Mouse (Mus musculus): ENCODE data around the gene Cd300a. TPM values are rescaled to one million over a fixed set of nuclear protein-coding genes. Genes with fewer than 3 reads are reported as not detected.
A peak's percentile ranks its signal among the peaks of the same experiment; 100 is the strongest.

Cd300a gene
- total and polyA plus RNA-seq, 2 experiments from 2014 or later, result 1.1 to 1.4 TPM

GRCm38 (mm10) chr11:114865999-114866398 is 23.8 kb upstream of the Cd300a start:
- DNase-seq (ENCODE audit: low spot score), result no peak
- Histone ChIP-seq H3K9ac (replicated peaks; ENCODE audit: low read length) (no peak overlapping the region), H3K36me3 (ENCODE audit: insufficient read depth, low read length) (no peaks in the 10 kb centered on the region), H3K9me3 (ENCODE audit: low read length) (no peaks in the 10 kb centered on the region), H3K27me3 (ENCODE audit: insufficient read depth, low read length) (no peaks in the 10 kb centered on the region), H3K4me3 (ENCODE audit: low read length) (no peak overlapping the region), H3K4me2 (ENCODE audit: low read depth, low read length) (no peak overlapping the region), H3K4me1 (ENCODE audit: insufficient read depth, low read length) (peaks cover 14% of the 10 kb centered on the region; the same call in 1 of the 2 replicates), H3K27ac (no peak overlapping the region)
- no peak for ATAC-seq
- WGBS, result 63% methylated on average over 5 of the region's 5 CpGs
- no peak for TF ChIP-seq CTCF (IDR thresholded peaks at IDR 0.05; ENCODE audit: low read depth)

GRCm38 (mm10) chr11:114866486-114867360 is 23.1 kb upstream of the Cd300a start:
- WGBS, result 48% methylated on average over 10 of the region's 10 CpGs
- no peaks in the 10 kb centered on the region for H3K27me3 ChIP-seq (ENCODE audit: insufficient read depth, low read length)
- H3K27ac ChIP-seq, result no peak overlapping the region
- DNase-seq (ENCODE audit: low spot score) (peak; percentile 25), ATAC-seq (no peak)
- TF ChIP-seq CTCF (IDR thresholded peaks at IDR 0.05; ENCODE audit: low read depth), result no peak
- H3K36me3 ChIP-seq (ENCODE audit: insufficient read depth, low read length), result no peaks in the 10 kb centered on the region
- no peak overlapping the region for H3K4me3 ChIP-seq (ENCODE audit: low read length)
- peaks cover 14% of the 10 kb centered on the region; the same call in 1 of the 2 replicates for H3K4me1 ChIP-seq (ENCODE audit: insufficient read depth, low read length)
- no peaks in the 10 kb centered on the region for H3K9me3 ChIP-seq (ENCODE audit: low read length)
- H3K4me2 ChIP-seq (ENCODE audit: low read depth, low read length), result no peak overlapping the region
- no peak overlapping the region for H3K9ac ChIP-seq (replicated peaks; ENCODE audit: low read length)

GRCm38 (mm10) chr11:114867361-114868235 is 22.2 kb upstream of the Cd300a start:
- Histone ChIP-seq H3K27me3 (ENCODE audit: insufficient read depth, low read length) (no peaks in the 10 kb centered on the region), H3K9me3 (ENCODE audit: low read length) (no peaks in the 10 kb centered on the region), H3K36me3 (ENCODE audit: insufficient read depth, low read length) (no peaks in the 10 kb centered on the region), H3K4me2 (ENCODE audit: low read depth, low read length) (no peak overlapping the region), H3K27ac (no peak overlapping the region), H3K9ac (replicated peaks; ENCODE audit: low read length) (no peak overlapping the region), H3K4me3 (ENCODE audit: low read length) (no peak overlapping the region), H3K4me1 (ENCODE audit: insufficient read depth, low read length) (peaks cover 14% of the 10 kb centered on the region; the same call in 1 of the 2 replicates)
- 59% methylated on average over 11 of the region's 11 CpGs for WGBS
- TF ChIP-seq CTCF (IDR thresholded peaks at IDR 0.05; ENCODE audit: low read depth), result no peak
- ATAC-seq (no peak), DNase-seq (ENCODE audit: low spot score) (no peak)

- DNase-seq (ENCODE audit: low spot score) (no peak), ATAC-seq (no peak)
- no peaks in the 10 kb centered on the region for H3K9me3 ChIP-seq (ENCODE audit: low read length)
- no peak overlapping the region for H3K9ac ChIP-seq (replicated peaks; ENCODE audit: low read length)
- H3K4me2 ChIP-seq (ENCODE audit: low read depth, low read length), result no peak overlapping the region
- peaks cover 14% of the 10 kb centered on the region; the same call in 1 of the 2 replicates for H3K4me1 ChIP-seq (ENCODE audit: insufficient read depth, low read length)
- TF ChIP-seq CTCF (IDR thresholded peaks at IDR 0.05; ENCODE audit: low read depth), result no peak
- no peaks in the 10 kb centered on the region for H3K36me3 ChIP-seq (ENCODE audit: insufficient read depth, low read length)
- WGBS, result 90% methylated on average over 12 of the region's 12 CpGs
- no peaks in the 10 kb centered on the region for H3K27me3 ChIP-seq (ENCODE audit: insufficient read depth, low read length)
- H3K27ac ChIP-seq, result no peak overlapping the region
- no peak overlapping the region for H3K4me3 ChIP-seq (ENCODE audit: low read length)
Measured at GRCm38 (mm10) chr11:114868280-114868679, 21.6 kb upstream of the Cd300a start.

- Histone ChIP-seq H3K4me1 (ENCODE audit: insufficient read depth, low read length) (peaks cover 14% of the 10 kb centered on the region; the same call in 1 of the 2 replicates), H3K36me3 (ENCODE audit: insufficient read depth, low read length) (no peaks in the 10 kb centered on the region), H3K4me3 (ENCODE audit: low read length) (no peak overlapping the region), H3K27me3 (ENCODE audit: insufficient read depth, low read length) (no peaks in the 10 kb centered on the region), H3K27ac (no peak overlapping the region), H3K9ac (replicated peaks; ENCODE audit: low read length) (no peak overlapping the region), H3K9me3 (ENCODE audit: low read length) (no peaks in the 10 kb centered on the region), H3K4me2 (ENCODE audit: low read depth, low read length) (no peak overlapping the region)
- TF ChIP-seq CTCF (IDR thresholded peaks at IDR 0.05; ENCODE audit: low read depth), result no peak
- WGBS, result 83% methylated on average over 1 of the region's 1 CpGs
- DNase-seq (ENCODE audit: low spot score) (no peak), ATAC-seq (no peak)
Measured at GRCm38 (mm10) chr11:114869787-114870186, 20.1 kb upstream of the Cd300a start.

GRCm38 (mm10) chr11:114871540-114871939 is 18.3 kb upstream of the Cd300a start:
- DNase-seq (ENCODE audit: low spot score) (no peak), ATAC-seq (no peak)
- no peaks in the 10 kb centered on the region for H3K27me3 ChIP-seq (ENCODE audit: insufficient read depth, low read length)
- no peak overlapping the region for H3K27ac ChIP-seq
- H3K9ac ChIP-seq (replicated peaks; ENCODE audit: low read length), result no peak overlapping the region
- no peak for TF ChIP-seq CTCF (IDR thresholded peaks at IDR 0.05; ENCODE audit: low read depth)
- WGBS, result 80% methylated on average over 2 of the region's 2 CpGs
- H3K4me2 ChIP-seq (ENCODE audit: low read depth, low read length), result no peak overlapping the region
- H3K9me3 ChIP-seq (ENCODE audit: low read length), result no peaks in the 10 kb centered on the region
- H3K4me3 ChIP-seq (ENCODE audit: low read length), result no peak overlapping the region
- peaks cover 8% of the 10 kb centered on the region; the same call in 1 of the 2 replicates for H3K4me1 ChIP-seq (ENCODE audit: insufficient read depth, low read length)
- H3K36me3 ChIP-seq (ENCODE audit: insufficient read depth, low read length), result no peaks in the 10 kb centered on the region

Measured in hindbrain, postnatal 0 days (tissue).